Mouse (Mus musculus) CH12.LX (cell line): ENCODE data around the gene S100pbp.

Source experiments
- CHD1 ChIP-seq: IDR thresholded peaks from 2 replicates; pipeline ENCODE4 v1.6.1; 2012; ENCODE audit warnings: low read depth, low read length, improper control_type of control experiment, inconsistent platforms
- CTCF ChIP-seq, 2 experiments: IDR thresholded peaks in 1 of 2; conservative IDR thresholded peaks in 1 of 2; 2 replicates each; pipeline ENCODE4 v1.5.1; 2011 to 2012; ENCODE audit warnings: low read depth in 2 of 2, low read length in 2 of 2, improper control_type of control experiment in 1 of 2, inconsistent platforms in 1 of 2, mild to moderate bottlenecking in 1 of 2, moderate library complexity in 1 of 2
- E2F4 ChIP-seq: IDR thresholded peaks from 2 replicates; pipeline ENCODE4 v1.6.1; 2011; ENCODE audit warnings: low read depth, low read length, improper control_type of control experiment; ENCODE audit not compliant: insufficient replicate concordance
- EP300 ChIP-seq: IDR thresholded peaks from 2 replicates; pipeline ENCODE4 v1.6.1; 2011; ENCODE audit warnings: low read length, improper control_type of control experiment
- GABPA ChIP-seq: IDR thresholded peaks from 2 replicates; pipeline ENCODE4 v1.6.1; 2012; ENCODE audit warnings: low read depth, low read length, improper control_type of control experiment, inconsistent platforms; ENCODE audit not compliant: insufficient replicate concordance
- HCFC1 ChIP-seq: IDR thresholded peaks from 2 replicates; pipeline ENCODE4 v1.6.1; 2012; ENCODE audit warnings: low read depth, mild to moderate bottlenecking, inconsistent platforms, low read length, improper control_type of control experiment
- MAFK ChIP-seq: IDR thresholded peaks from 2 replicates; pipeline ENCODE4 v1.6.1; 2011; ENCODE audit warnings: low read length, improper control_type of control experiment; ENCODE audit not compliant: insufficient replicate concordance
- MAZ ChIP-seq: IDR thresholded peaks from 2 replicates; pipeline ENCODE4 v1.6.1; 2012; ENCODE audit warnings: low read depth, mild to moderate bottlenecking, inconsistent platforms, low read length, improper control_type of control experiment, moderate library complexity
- MYC ChIP-seq: IDR thresholded peaks from 2 replicates; pipeline ENCODE4 v1.6.1; 2011; ENCODE audit warnings: low read depth, mild to moderate bottlenecking, improper control_type of control experiment, low read length
- NRF1 ChIP-seq: IDR thresholded peaks from 2 replicates; pipeline ENCODE4 v1.6.1; 2014; ENCODE audit warnings: low read depth, mild to moderate bottlenecking, inconsistent platforms, low read length, improper control_type of control experiment, moderate library complexity
- POLR2A ChIP-seq: IDR thresholded peaks from 2 replicates; pipeline ENCODE4 v1.6.1; 2011; ENCODE audit warnings: low read depth, mild to moderate bottlenecking, improper control_type of control experiment, low read length
- UBTF ChIP-seq: IDR thresholded peaks from 2 replicates; pipeline ENCODE4 v1.6.1; 2012; ENCODE audit warnings: low read depth, mild to moderate bottlenecking, inconsistent platforms, low read length, improper control_type of control experiment, moderate library complexity
- USF2 ChIP-seq: conservative IDR thresholded peaks from 2 replicates; pipeline ENCODE4 v1.6.1; 2011; ENCODE audit warnings: low read depth, low read length, improper control_type of control experiment
- ZMIZ1 ChIP-seq: IDR thresholded peaks from 2 replicates; pipeline ENCODE4 v1.6.1; 2012; ENCODE audit warnings: low read depth, mild to moderate bottlenecking, inconsistent platforms, low read length, improper control_type of control experiment

DNA sequence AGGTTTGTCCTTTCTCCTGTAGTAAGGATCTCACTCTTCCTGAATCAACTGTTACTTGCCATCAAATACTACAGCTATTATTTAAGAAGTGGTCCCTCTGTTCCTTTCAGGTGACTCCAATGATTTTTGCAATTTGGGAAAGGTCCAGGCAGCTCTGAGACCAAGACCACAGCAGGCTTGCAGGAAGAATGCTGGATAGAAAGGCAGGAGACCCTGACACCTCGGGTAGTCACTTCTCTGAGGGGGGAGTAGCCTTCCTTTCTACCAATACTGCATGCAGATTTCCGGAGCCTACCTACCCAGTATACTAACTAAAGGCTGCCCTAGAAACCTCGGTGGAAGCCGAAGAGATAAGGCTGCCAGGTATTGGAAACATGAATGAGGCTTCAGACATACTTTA is 44.1 kb downstream of the S100pbp start:
- TF ChIP-seq NRF1 (no peak), POLR2A (no peak), EP300 (no peak), CHD1 (no peak), CTCF (conservative IDR thresholded peaks at IDR 0.05 in 1 of 2, IDR thresholded peaks at IDR 0.05 in 1 of 2; ENCODE audit: low read depth in 2 of 2, low read length in 2 of 2) (no peak), MYC (no peak), MAZ (no peak), UBTF (no peak), HCFC1 (no peak), GABPA (no peak), ZMIZ1 (no peak), MAFK (no peak), E2F4 (no peak), USF2 (no peak)
